Comparison of ENCODE assay signal across 22 mouse cellular contexts in the genomic region with DNA sequence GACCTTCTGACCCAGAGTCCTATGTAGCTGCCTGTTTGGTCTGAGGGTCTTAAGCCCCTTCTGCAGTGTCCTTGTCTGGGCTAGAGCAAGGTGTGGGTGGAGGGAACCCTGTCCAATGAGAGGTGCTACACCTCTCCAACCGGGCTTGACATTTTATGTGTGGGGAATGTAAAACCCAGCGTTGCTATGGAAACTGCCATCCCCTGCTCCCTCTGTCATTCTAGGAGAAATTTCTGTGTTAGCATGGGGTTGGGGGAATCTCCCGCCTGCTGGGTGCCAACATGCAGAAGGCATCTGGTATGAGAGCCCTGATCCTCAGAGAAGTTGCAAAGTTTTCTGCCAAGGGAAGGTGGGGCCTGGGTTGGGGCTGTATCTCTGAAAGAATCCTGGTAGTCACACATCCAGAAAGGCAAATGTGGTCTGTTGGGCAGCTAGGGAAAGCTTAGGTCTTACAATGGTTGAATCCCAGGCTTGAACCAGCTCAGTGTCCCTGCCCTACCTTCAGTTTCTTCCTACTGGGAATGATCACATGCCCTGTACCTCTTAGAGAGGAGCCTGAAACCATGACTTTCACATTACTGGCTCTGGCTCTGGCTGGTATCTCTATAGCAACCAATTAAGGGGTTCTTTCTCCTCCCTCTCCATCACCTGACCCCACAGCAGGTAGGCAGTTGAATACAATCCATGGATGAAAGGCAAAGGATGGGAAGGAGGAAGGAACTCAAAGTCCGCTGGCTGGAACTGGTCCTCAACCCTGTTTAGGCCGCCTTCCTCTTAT. TPM values are rescaled to one million over a fixed set of nuclear protein-coding genes. Genes with fewer than 3 reads are reported as not detected.
DNase-seq lines count a peak whose midpoint lies in the region; ATAC-seq and TF ChIP-seq lines count a peak whose summit lies in the region.
"Had no signal": no experiment of that assay in that cellular context is flagged by ENCODE, and none has a peak within 500 bp of the region (broad histone marks: within the 10 kb centered on the region; RNA-seq: fewer than 3 reads in every experiment).

No protein-coding gene starts in this region.

- no peak overlapping the region for H3K4me2 ChIP-seq in forebrain, embryonic 14.5 days (ENCODE audit: low read length)
- H3K4me2 ChIP-seq in hindbrain, embryonic 16.5 days (ENCODE audit: low read length), result no peak overlapping the region
- H3K4me2 ChIP-seq: embryonic facial prominence, embryonic 12.5 days; heart, embryonic 11.5 days had no signal

- peak; percentile 29; the same call in 1 of the 2 replicates for ATAC-seq in forebrain, embryonic 14.5 days
- ATAC-seq in hindbrain, embryonic 16.5 days, result peak; percentile 81
- ATAC-seq: CD4-positive, CD25-positive, alpha-beta regulatory T cell, adult 4 months; inflammation-experienced regulatory T-cells, adult 6 months had no signal

- no peak overlapping the region for H3K9ac ChIP-seq in forebrain, embryonic 14.5 days (ENCODE audit: low read length)
- no peak overlapping the region for H3K9ac ChIP-seq in hindbrain, embryonic 16.5 days (ENCODE audit: low read depth, low read length)
- H3K9ac ChIP-seq: embryonic facial prominence, embryonic 12.5 days had no signal

- no peak overlapping the region for H3K4me3 ChIP-seq in forebrain, embryonic 14.5 days (ENCODE audit: low read depth, low read length)
- H3K4me3 ChIP-seq in forebrain, embryonic 10.5 days, result no peak overlapping the region
- H3K4me3 ChIP-seq in hindbrain, embryonic 16.5 days (ENCODE audit: low read length), result no peak overlapping the region
- no peak overlapping the region for H3K4me3 ChIP-seq in hindbrain, embryonic 10.5 days
- no peak overlapping the region for H3K4me3 ChIP-seq in cortical plate, adult 2 months (ENCODE audit: insufficient read depth, low read length)
- H3K4me3 ChIP-seq: embryonic facial prominence, embryonic 12.5 days; erythroblast, embryonic 14.5 days had no signal

- TF ChIP-seq POLR2A in cortical plate, adult 2 months (IDR thresholded peaks at IDR 0.05; ENCODE audit: extremely low read depth, insufficient read depth, low read length), result no peak

- no peaks in the 10 kb centered on the region for H3K4me1 ChIP-seq in forebrain, embryonic 14.5 days (ENCODE audit: control insufficient read depth, insufficient read depth, low read length)
- H3K4me1 ChIP-seq in forebrain, embryonic 10.5 days, result peaks cover 13% of the 10 kb centered on the region; the same call in 1 of the 2 replicates
- H3K4me1 ChIP-seq in hindbrain, embryonic 16.5 days (ENCODE audit: control insufficient read depth, insufficient read depth, low read depth, low read length), result no peaks in the 10 kb centered on the region; the same call in 1 of the 2 replicates
- peaks cover 14% of the 10 kb centered on the region; the same call in 1 of the 2 replicates for H3K4me1 ChIP-seq in hindbrain, embryonic 10.5 days (replicated peaks)
- H3K4me1 ChIP-seq in cortical plate, adult 2 months (ENCODE audit: control insufficient read depth, insufficient read depth, low read length), result peaks cover 19% of the 10 kb centered on the region
- H3K4me1 ChIP-seq: embryonic facial prominence, embryonic 12.5 days had no signal

- no peak for TF ChIP-seq CTCF in cortical plate, adult 2 months (IDR thresholded peaks at IDR 0.05; ENCODE audit: extremely low read depth, insufficient read depth, low read length)

- H3K9me3 ChIP-seq in forebrain, embryonic 14.5 days (replicated peaks; ENCODE audit: control insufficient read depth, low read length), result no peaks in the 10 kb centered on the region
- no peaks in the 10 kb centered on the region for H3K9me3 ChIP-seq in forebrain, embryonic 10.5 days
- no peaks in the 10 kb centered on the region for H3K9me3 ChIP-seq in hindbrain, embryonic 16.5 days (ENCODE audit: control insufficient read depth, low read length)
- no peaks in the 10 kb centered on the region for H3K9me3 ChIP-seq in hindbrain, embryonic 10.5 days
- H3K9me3 ChIP-seq: embryonic facial prominence, embryonic 12.5 days; G1E had no signal

- no peak for DNase-seq in forebrain, embryonic 14.5 days (ENCODE audit: low spot score)
- DNase-seq in forebrain, embryonic 10.5 days (ENCODE audit: extremely low spot score, low spot score), result no peak
- no peak for DNase-seq in hindbrain, embryonic 10.5 days (ENCODE audit: low spot score)
- peak; percentile 30 for DNase-seq in ES-CJ7 (ENCODE audit: low read depth, low spot score)
- DNase-seq in kidney, postnatal 4 days, result no peak
- no peak for DNase-seq in natural killer cell, adult 2 months (ENCODE audit: low spot score in 2 of 2)
- DNase-seq: heart, postnatal 14 days; kidney, adult 2 months; kidney, postnatal 10 days; left cerebral cortex, postnatal 4 days; lung, adult 18-20 months; lung, postnatal 14 days; retina, postnatal 1 day had no signal

- 64% methylated on average over 5 of the region's 5 CpGs for WGBS in forebrain, embryonic 14.5 days
- 62% methylated on average over 5 of the region's 5 CpGs for WGBS in forebrain, embryonic 10.5 days
- 62% methylated on average over 5 of the region's 5 CpGs for WGBS in hindbrain, embryonic 16.5 days
- 76% methylated on average over 5 of the region's 5 CpGs for WGBS in hindbrain, embryonic 10.5 days

- no peak overlapping the region for H3K27ac ChIP-seq in forebrain, embryonic 14.5 days (ENCODE audit: low read depth, low read length)
- H3K27ac ChIP-seq in forebrain, embryonic 10.5 days, result no peak overlapping the region
- no peak overlapping the region for H3K27ac ChIP-seq in hindbrain, embryonic 16.5 days (ENCODE audit: low read depth, low read length)
- H3K27ac ChIP-seq in hindbrain, embryonic 10.5 days, result no peak overlapping the region
- 0 out of 2 replicates have a peak overlapping the region, but pooled peaks have one; percentile 39 for H3K27ac ChIP-seq in cortical plate, adult 2 months (ENCODE audit: insufficient read depth, low read length)
- H3K27ac ChIP-seq: embryonic facial prominence, embryonic 12.5 days; stomach, postnatal 0 days had no signal

- H3K27me3 ChIP-seq in forebrain, embryonic 14.5 days (replicated peaks; ENCODE audit: control insufficient read depth, insufficient read depth, low read length), result no peaks in the 10 kb centered on the region
- no peaks in the 10 kb centered on the region for H3K27me3 ChIP-seq in forebrain, embryonic 10.5 days (ENCODE audit: poor library complexity, severe bottlenecking)
- no peaks in the 10 kb centered on the region for H3K27me3 ChIP-seq in hindbrain, embryonic 16.5 days (replicated peaks; ENCODE audit: control insufficient read depth, insufficient read depth, low read length)
- H3K27me3 ChIP-seq in hindbrain, embryonic 10.5 days (ENCODE audit: insufficient read depth, poor library complexity, severe bottlenecking), result no peaks in the 10 kb centered on the region
- H3K27me3 ChIP-seq: embryonic facial prominence, embryonic 12.5 days had no signal

- no peaks in the 10 kb centered on the region for H3K36me3 ChIP-seq in forebrain, embryonic 14.5 days (ENCODE audit: control insufficient read depth, insufficient read depth, low read length)
- H3K36me3 ChIP-seq in forebrain, embryonic 10.5 days (replicated peaks), result no peaks in the 10 kb centered on the region
- no peaks in the 10 kb centered on the region for H3K36me3 ChIP-seq in hindbrain, embryonic 16.5 days (ENCODE audit: control insufficient read depth, insufficient read depth, low read length)
- no peaks in the 10 kb centered on the region for H3K36me3 ChIP-seq in hindbrain, embryonic 10.5 days
- H3K36me3 ChIP-seq: embryonic facial prominence, embryonic 12.5 days; G1E had no signal

RNA-seq across cellular contexts. Expression of a gene that starts 14.6 kb away (rescaled TPM):
- 0.52 and 0.94 TPM in 2 replicates for polyA plus RNA-seq in forebrain, embryonic 14.5 days (2014; fragmentation: Nextera tagmentation; extraction: Ambion mirVana)
- 0.11 and 0.28 TPM in 2 replicates for polyA plus RNA-seq in forebrain, embryonic 10.5 days (2016; fragmentation: Nextera tagmentation; extraction: Ambion mirVana)
- 4.0 and 4.1 TPM in 2 replicates for polyA plus RNA-seq in hindbrain, embryonic 16.5 days (2015; fragmentation: Nextera tagmentation; extraction: Ambion mirVana)
- polyA plus RNA-seq in hindbrain, embryonic 10.5 days (2016; fragmentation: Nextera tagmentation; extraction: Ambion mirVana), result 0.11 and 0.41 TPM in 2 replicates
- 44.3 and 78.6 TPM in 2 replicates for polyA plus RNA-seq in cortical plate, adult 2 months (2012; rRNA removed)
- polyA plus RNA-seq: CD4-positive, CD25-positive, alpha-beta regulatory T cell, adult 4 months; erythroblast, embryonic 14.5 days; G1E had no signal
